ENCODE assay signal across 22 mouse cellular contexts in the genomic region with DNA sequence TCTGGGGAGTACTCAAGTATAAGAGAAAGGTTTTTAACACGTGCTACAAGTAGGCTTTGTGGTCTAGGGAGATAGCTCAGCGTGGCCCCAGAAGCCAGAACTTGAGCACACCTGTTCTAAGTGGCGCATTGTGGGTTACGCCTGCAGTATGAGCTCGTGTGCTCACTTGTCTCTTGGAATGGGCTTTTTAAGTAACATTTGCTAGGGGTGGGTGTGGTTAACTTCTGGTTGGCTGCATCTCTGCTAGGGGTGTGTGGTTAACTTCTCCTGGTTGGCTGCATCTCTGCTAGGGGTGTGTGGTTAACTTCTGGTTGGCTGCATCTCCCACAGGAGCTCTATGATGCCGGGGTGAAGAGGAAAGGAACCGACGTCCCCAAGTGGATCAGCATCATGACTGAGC. TPM values are rescaled to one million over a fixed set of nuclear protein-coding genes. Genes with fewer than 3 reads are reported as not detected.
DNase-seq lines count a peak whose midpoint lies in the region; ATAC-seq and TF ChIP-seq lines count a peak whose summit lies in the region.
"Had no signal": no experiment of that assay in that cellular context is flagged by ENCODE, and none has a peak within 500 bp of the region (broad histone marks: within the 10 kb centered on the region; RNA-seq: fewer than 3 reads in every experiment).

No protein-coding gene starts in this region.

- no peak overlapping the region for H3K4me2 ChIP-seq in hindbrain, embryonic 14.5 days (replicated peaks)
- H3K4me2 ChIP-seq: embryonic facial prominence, embryonic 12.5 days; forebrain, embryonic 12.5 days had no signal

- H3K9me3 ChIP-seq in MEL (replicated peaks; ENCODE audit: insufficient read depth, low read length) = no peaks in the 10 kb centered on the region
- no peaks in the 10 kb centered on the region for H3K9me3 ChIP-seq in hindbrain, embryonic 14.5 days (ENCODE audit: control insufficient read depth, low read length)
- H3K9me3 ChIP-seq: embryonic facial prominence, embryonic 12.5 days; forebrain, embryonic 12.5 days; G1E; heart, embryonic 10.5 days had no signal

- 0 out of 4 replicates have a peak, but pooled peaks cover 0 to 2% of the 10 kb centered on the region in 2 experiments for H3K36me3 ChIP-seq in MEL (ENCODE audit: control insufficient read depth in 1 of 2, insufficient read depth in 2 of 2, low read length in 2 of 2)
- peaks cover 10% of the 10 kb centered on the region; the same call in 1 of the 2 replicates for H3K36me3 ChIP-seq in hindbrain, embryonic 14.5 days (replicated peaks; ENCODE audit: control insufficient read depth, insufficient read depth)
- H3K36me3 ChIP-seq: forebrain, embryonic 12.5 days had no signal

- 72% methylated on average over 8 of the region's 8 CpGs for WGBS in hindbrain, embryonic 14.5 days

- no peak for TF ChIP-seq RAD21 in MEL (IDR thresholded peaks at IDR 0.05; ENCODE audit: low read depth, low read length)

- no peak overlapping the region for H3K27ac ChIP-seq in MEL (ENCODE audit: control insufficient read depth, low read depth, low read length)
- no peak overlapping the region for H3K27ac ChIP-seq in hindbrain, embryonic 14.5 days
- H3K27ac ChIP-seq: embryonic facial prominence, embryonic 12.5 days; forebrain, embryonic 12.5 days; heart, embryonic 10.5 days had no signal

- TF ChIP-seq EP300 in MEL (IDR thresholded peaks at IDR 0.05; ENCODE audit: low read depth in 1 of 2, low read length in 2 of 2) = no peak

- no peaks in the 10 kb centered on the region for H3K27me3 ChIP-seq in MEL (ENCODE audit: control insufficient read depth in 1 of 2, insufficient read depth in 2 of 2, low read length in 2 of 2)
- no peaks in the 10 kb centered on the region for H3K27me3 ChIP-seq in hindbrain, embryonic 14.5 days (ENCODE audit: control insufficient read depth, insufficient read depth, low read length)
- H3K27me3 ChIP-seq: embryonic facial prominence, embryonic 12.5 days had no signal

- TF ChIP-seq CTCF in MEL (IDR thresholded peaks at IDR 0.05 in 2 of 3, conservative IDR thresholded peaks at IDR 0.05 in 1 of 3; ENCODE audit: control insufficient read depth in 1 of 3, insufficient read depth in 1 of 3, low read depth in 2 of 3, low read length in 3 of 3, poor library complexity in 1 of 3, severe bottlenecking in 1 of 3) = no peak

- no peak for ATAC-seq in monocyte, adult 5-6 weeks (replicated peaks; ENCODE audit: insufficient number of reproducible peaks, low FRiP score, low TSS enrichment, poor library complexity, severe bottlenecking)
- ATAC-seq in hindbrain, embryonic 14.5 days (ENCODE audit: low FRiP score) = no peak
- ATAC-seq: activated CD4-positive, CD25-positive, alpha-beta regulatory T cell, adult 4 months; forebrain, embryonic 16.5 days; hindbrain, embryonic 16.5 days; inflammation-experienced regulatory T-cells, adult 6 months had no signal

- H3K79me2 ChIP-seq in MEL (ENCODE audit: control insufficient read depth, insufficient read depth, low read length, poor library complexity) = no peaks in the 10 kb centered on the region

- no peak for TF ChIP-seq POLR2A in MEL (IDR thresholded peaks at IDR 0.05; ENCODE audit: control insufficient read depth in 1 of 2, insufficient read depth in 1 of 2, low read depth in 1 of 2, low read length in 2 of 2, poor library complexity in 1 of 2)

- H3K9ac ChIP-seq in MEL (ENCODE audit: control insufficient read depth, low read depth, low read length, poor library complexity, severe bottlenecking) = no peak overlapping the region
- no peak overlapping the region for H3K9ac ChIP-seq in hindbrain, embryonic 14.5 days
- H3K9ac ChIP-seq: embryonic facial prominence, embryonic 12.5 days; forebrain, embryonic 12.5 days had no signal

- DNase-seq in A20 (ENCODE audit: low read depth, low spot score) = peak; percentile 65
- DNase-seq in MEL (ENCODE audit: low read depth, low spot score) = peak; percentile 18
- DNase-seq in thymus, adult 18-20 months = peak; percentile 47 to 60
- DNase-seq in thymus, postnatal 14 days = peak; percentile 77
- no peak for DNase-seq in cerebellum, adult 9-10 months
- no peak for DNase-seq in cerebellum, adult 9-11 months
- no peak for DNase-seq in hindbrain, embryonic 14.5 days (ENCODE audit: low spot score)
- DNase-seq: adrenal gland, postnatal 14 days; cerebellum, adult 11-12 months; cerebellum, postnatal 10 days; embryo, embryonic 11 days; gastrocnemius, postnatal 10 days; heart, adult 18-20 months had no signal

- H3K4me1 ChIP-seq in MEL (ENCODE audit: control insufficient read depth in 1 of 2, insufficient read depth in 2 of 2, low read length in 2 of 2) = no peaks in the 10 kb centered on the region
- peaks cover 11% of the 10 kb centered on the region; the same call in 1 of the 2 replicates for H3K4me1 ChIP-seq in hindbrain, embryonic 14.5 days (replicated peaks; ENCODE audit: control insufficient read depth, insufficient read depth, low read length)
- H3K4me1 ChIP-seq: embryonic facial prominence, embryonic 12.5 days had no signal

- H3K4me3 ChIP-seq in MEL (ENCODE audit: control insufficient read depth in 1 of 2, insufficient read depth in 1 of 2, low read depth in 2 of 2, low read length in 2 of 2) = no peak overlapping the region
- no peak overlapping the region for H3K4me3 ChIP-seq in hindbrain, embryonic 14.5 days (replicated peaks; ENCODE audit: low read length)
- H3K4me3 ChIP-seq: embryonic facial prominence, embryonic 12.5 days; forebrain, embryonic 12.5 days; heart, embryonic 10.5 days had no signal

TF ChIP-seq in MEL, 35 proteins besides CTCF, POLR2A, EP300 and RAD21:
- TF ChIP-seq CHD2 (IDR thresholded peaks at IDR 0.05; ENCODE audit: low read length) = no peak
TF ChIP-seq in MEL: peak in this region for 0.

RNA-seq across cellular contexts. Expression of gene Anxa2, which starts 32.7 kb away (rescaled TPM):
- 33.9 and 147 TPM in 2 replicates for total RNA-seq in MEL (2012; rRNA removed)
- 100 to 1,000 TPM in 1 of 2 experiments, not detected in 1; 190 TPM for polyA plus RNA-seq in MEL (2012; ENCODE audit: insufficient read depth in 1 of 2, insufficient read length in 2 of 2, low read depth in 1 of 2, low replicate concordance in 2 of 2, missing spikeins in 1 of 2)
- 428 to 649 TPM (median 479 TPM) in 3 replicates for total RNA-seq in monocyte, adult 5-6 weeks (2017)
- 143 and 158 TPM in 2 replicates for polyA plus RNA-seq in hindbrain, embryonic 14.5 days (2014; fragmentation: Nextera tagmentation; extraction: Ambion mirVana)

Comparison
In these comparisons a context has a peak if more than half of its experiments do, and no peak if none do; other contexts are left out.
1. DNase-seq: peak in A20 (single experiment), MEL (single experiment), thymus, adult 18-20 months (2 of 2) and thymus, postnatal 14 days (single experiment); none in cerebellum, adult 9-10 months (single experiment), cerebellum, adult 9-11 months (single experiment) and hindbrain, embryonic 14.5 days (single experiment).